Mouse (Mus musculus) macrophage (primary cell): ENCODE results near the gene Sgca. TPM values are rescaled to one million over a fixed set of nuclear protein-coding genes. Genes with fewer than 3 reads are reported as not detected.

Experiments used
- H3K27ac ChIP-seq: fragments of 350-480 bp; formaldehyde crosslinking; 2 replicates; pipeline ENCODE4 v1.9.0; 2021
- H3K36me3 ChIP-seq: fragments of 350-480 bp; formaldehyde crosslinking; 2 replicates; pipeline ENCODE4 v1.9.0; 2021; ENCODE audit errors: inconsistent target
- H3K4me3 ChIP-seq: fragments of 350-480 bp; formaldehyde crosslinking; 2 replicates; pipeline ENCODE4 v1.9.0; 2021; ENCODE audit errors: inconsistent target
- H3K79me2 ChIP-seq: fragments of 350-480 bp; formaldehyde crosslinking; 2 replicates; pipeline ENCODE4 v1.9.0; 2021; ENCODE audit errors: inconsistent target
- WGBS: methylation state at CpG from one replicate; pipeline ENCODE4 v1.1.7; 2026; ENCODE audit warnings: inconsistent platforms; ENCODE audit not compliant: missing documents; 5-methylcytosine and 5-hydroxymethylcytosine counted together
- polyA plus RNA-seq: library from polyadenylated mRNA; stranded (reverse); fragments of 250-400 nt; gene quantifications from 3 replicates; pipeline ENCODE4 v1.2.4, GENCODE M21; 2018; ENCODE audit warnings: inconsistent platforms

Sgca gene
- polyA plus RNA-seq, 1 experiment from 2014 or later: not detected

GRCm38 (mm10) chr11:94936045-94936444 lies 40.1 kb downstream of the Sgca start, which contains the start of gene Col1a1:
Gene Col1a1, plus strand, starts transcription at chr11:94936224.
- H3K79me2 ChIP-seq: no peaks in the 10 kb centered on the region
- H3K27ac ChIP-seq: no peak within 1 kb of the TSS
- WGBS: 47% methylated on average over 17 of the region's 19 CpGs
- no peak within 1 kb of the TSS for H3K4me3 ChIP-seq
- no peaks in the 10 kb centered on the region for H3K36me3 ChIP-seq

GRCm38 (mm10) chr11:94934526-94934925 lies 41.6 kb downstream of the Sgca start:
- 63% methylated on average over 7 of the region's 11 CpGs for WGBS
- Histone ChIP-seq H3K4me3 (no peak overlapping the region), H3K79me2 (no peaks in the 10 kb centered on the region), H3K36me3 (no peaks in the 10 kb centered on the region), H3K27ac (no peak overlapping the region)

DNA sequence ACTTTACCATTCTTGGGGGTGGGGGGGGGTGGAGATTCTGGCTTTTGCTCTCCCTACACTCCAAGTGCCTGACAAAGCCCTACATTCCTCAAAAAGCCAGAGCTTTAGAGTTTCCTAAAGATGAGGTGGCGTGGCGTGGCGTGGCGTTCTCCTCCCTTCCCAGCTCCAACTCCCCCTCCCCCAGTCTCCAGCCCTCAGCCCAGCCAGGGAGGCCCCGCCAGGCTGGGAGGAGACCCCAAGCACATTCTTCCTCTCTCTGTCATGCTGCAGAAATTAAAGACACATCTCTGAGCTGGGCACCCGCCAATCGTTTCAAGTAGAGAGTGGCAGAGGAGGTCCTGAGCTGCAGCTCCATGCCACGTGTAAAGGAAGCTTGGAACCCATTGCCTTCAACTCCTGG lies 42.5 kb downstream of the Sgca start:
- WGBS: 47% methylated on average over 4 of the region's 8 CpGs
- Histone ChIP-seq H3K4me3 (no peak overlapping the region), H3K27ac (no peak overlapping the region), H3K79me2 (no peaks in the 10 kb centered on the region), H3K36me3 (no peaks in the 10 kb centered on the region)

DNA sequence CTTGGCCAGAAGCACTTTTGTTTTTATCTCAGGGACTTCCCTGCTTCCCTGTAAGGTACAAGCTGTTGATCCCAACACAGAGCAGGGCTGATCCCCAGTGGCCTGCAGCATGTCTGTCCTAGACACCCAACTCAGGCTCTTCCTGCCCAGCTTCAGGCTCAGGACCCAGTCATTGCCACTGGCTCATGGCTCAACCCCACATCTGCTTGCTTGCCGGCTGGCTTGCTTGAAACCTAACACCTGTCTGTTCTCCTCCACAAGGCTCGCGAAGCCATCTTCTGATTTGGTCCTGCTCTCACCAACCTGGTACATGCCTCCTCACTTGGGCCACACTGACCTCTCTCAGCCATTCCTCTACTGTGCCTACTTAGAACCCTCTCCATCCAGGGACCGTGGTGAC lies 46.0 kb downstream of the Sgca start:
- WGBS: 85% methylated on average over 4 of the region's 4 CpGs
- Histone ChIP-seq H3K27ac (no peak overlapping the region), H3K79me2 (no peaks in the 10 kb centered on the region), H3K4me3 (no peak overlapping the region), H3K36me3 (no peaks in the 10 kb centered on the region)

DNA sequence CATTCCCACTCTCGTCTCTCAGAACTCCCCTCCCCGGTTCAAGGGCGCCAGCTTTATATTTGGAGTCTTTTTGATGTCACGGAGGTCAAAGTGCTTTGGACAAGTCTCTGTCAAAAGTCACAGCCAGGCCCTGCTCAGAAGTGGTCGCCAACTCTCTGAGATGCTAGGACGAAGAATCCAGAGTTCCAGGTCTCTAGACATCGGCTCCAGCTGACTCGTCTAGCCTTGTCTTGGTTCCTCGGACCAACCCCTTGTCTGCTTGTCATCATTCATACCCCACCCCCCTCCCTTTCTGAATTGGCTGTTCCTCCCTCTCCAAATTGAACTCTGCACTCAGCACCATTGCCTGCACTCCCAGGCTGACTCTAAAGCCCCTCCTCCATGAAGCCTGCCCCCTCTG lies 46.5 kb downstream of the Sgca start:
- Histone ChIP-seq H3K36me3 (no peaks in the 10 kb centered on the region), H3K27ac (no peak overlapping the region), H3K4me3 (no peak overlapping the region), H3K79me2 (no peaks in the 10 kb centered on the region)
- WGBS: 91% methylated on average over 9 of the region's 9 CpGs

DNA sequence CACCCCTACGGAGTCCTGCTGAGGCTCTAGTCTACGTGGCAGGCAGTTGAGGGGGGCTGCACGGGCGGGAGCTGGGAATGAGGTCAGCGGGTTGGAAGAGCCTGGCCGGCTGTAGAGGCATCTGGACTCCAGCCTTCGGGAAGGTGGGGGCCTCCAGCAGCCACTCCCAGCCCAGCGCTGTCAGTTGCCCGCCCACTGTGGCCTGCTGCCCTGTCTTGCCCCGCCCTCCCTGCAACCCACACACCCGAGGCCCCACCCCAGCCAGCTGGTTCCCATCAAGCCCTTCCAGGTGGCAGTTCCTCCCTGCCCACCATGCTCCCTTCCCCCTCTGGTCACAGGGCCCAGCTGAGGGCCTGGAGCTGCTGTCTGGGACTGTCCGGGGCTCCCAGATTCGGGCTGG lies 47.3 kb downstream of the Sgca start:
- no peak overlapping the region for H3K27ac ChIP-seq
- WGBS: 11% methylated on average over 13 of the region's 13 CpGs
- no peak overlapping the region for H3K4me3 ChIP-seq
- no peaks in the 10 kb centered on the region for H3K36me3 ChIP-seq
- no peaks in the 10 kb centered on the region for H3K79me2 ChIP-seq

GRCm38 (mm10) chr11:94927771-94928291 lies 48.3 kb downstream of the Sgca start:
- H3K27ac ChIP-seq: no peak overlapping the region
- no peak overlapping the region for H3K4me3 ChIP-seq
- no peaks in the 10 kb centered on the region for H3K36me3 ChIP-seq
- WGBS: 60% methylated on average over 5 of the region's 5 CpGs
- H3K79me2 ChIP-seq: no peaks in the 10 kb centered on the region

DNA sequence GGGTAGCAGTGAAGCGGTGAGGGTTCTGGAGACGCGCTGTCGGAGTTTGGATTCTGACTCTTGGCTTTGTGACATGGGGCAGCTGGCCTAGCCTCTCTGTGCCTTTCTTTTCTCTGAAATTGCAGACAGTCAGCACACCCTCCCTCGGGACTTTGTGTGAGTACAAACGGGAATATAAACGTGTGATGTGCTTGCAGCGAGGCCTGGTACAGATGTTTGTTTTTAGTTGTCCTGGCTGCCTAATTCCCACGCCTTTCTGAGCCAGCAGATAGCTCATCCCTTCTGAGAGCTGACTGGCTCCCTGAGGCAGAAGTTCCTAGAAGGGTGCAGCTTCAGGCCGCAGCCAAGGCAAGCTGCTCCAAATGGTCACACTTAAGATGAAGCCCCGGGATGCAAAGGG lies 49.7 kb downstream of the Sgca start:
- no peak overlapping the region for H3K27ac ChIP-seq
- no peaks in the 10 kb centered on the region for H3K36me3 ChIP-seq
- WGBS: 84% methylated on average over 11 of the region's 11 CpGs
- H3K79me2 ChIP-seq: no peaks in the 10 kb centered on the region
- no peak overlapping the region for H3K4me3 ChIP-seq

DNA sequence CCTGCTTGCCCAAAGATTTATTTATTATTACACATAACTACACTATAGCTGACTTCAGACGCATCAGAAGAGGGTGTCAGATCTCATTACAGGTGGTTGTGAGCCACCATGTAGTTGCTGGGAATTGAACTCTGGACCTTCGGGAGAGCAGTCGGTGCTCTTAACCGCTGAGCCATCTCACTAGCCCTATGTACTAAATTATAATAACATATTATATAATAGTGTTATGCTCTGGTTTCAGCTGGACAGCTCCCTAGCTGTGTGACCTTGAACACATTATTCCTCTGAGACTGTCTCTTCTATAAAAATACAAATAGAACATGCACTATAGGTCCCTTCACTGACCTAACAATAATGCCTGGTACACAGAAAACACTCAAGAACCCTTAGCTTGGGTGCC lies 51.1 kb downstream of the Sgca start:
- H3K27ac ChIP-seq: no peak overlapping the region
- no peaks in the 10 kb centered on the region for H3K79me2 ChIP-seq
- H3K36me3 ChIP-seq: no peaks in the 10 kb centered on the region
- H3K4me3 ChIP-seq: no peak overlapping the region
- WGBS: 94% methylated on average over 4 of the region's 4 CpGs

- WGBS: 43% methylated on average over 4 of the region's 6 CpGs
- H3K36me3 ChIP-seq: no peaks in the 10 kb centered on the region
- H3K79me2 ChIP-seq: no peaks in the 10 kb centered on the region
- no peak overlapping the region for H3K4me3 ChIP-seq
- H3K27ac ChIP-seq: no peak overlapping the region
Observed at GRCm38 (mm10) chr11:94920996-94921401, 55.1 kb downstream of the Sgca start.

DNA sequence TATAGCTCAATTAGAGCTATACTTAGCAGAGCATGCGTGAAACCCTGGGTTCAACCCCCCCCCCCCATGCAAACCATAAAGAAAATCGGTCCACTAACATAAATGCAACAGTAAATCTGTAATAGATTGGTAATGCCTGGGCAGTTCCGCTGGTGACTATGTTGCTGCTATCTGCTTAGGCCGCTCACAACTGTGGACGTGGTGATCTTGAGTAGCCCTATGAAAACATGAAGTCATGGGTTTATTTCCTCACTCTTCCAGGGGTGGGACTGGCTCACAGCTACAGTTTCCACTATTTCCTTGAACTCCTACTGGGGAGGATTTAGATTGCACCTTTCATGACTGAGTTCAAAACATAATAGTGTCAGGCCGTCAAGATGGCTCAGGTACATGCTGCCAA lies 58.4 kb downstream of the Sgca start:
- H3K79me2 ChIP-seq: no peaks in the 10 kb centered on the region
- WGBS: 82% methylated on average over 6 of the region's 6 CpGs
- no peak overlapping the region for H3K27ac ChIP-seq
- no peaks in the 10 kb centered on the region for H3K36me3 ChIP-seq
- H3K4me3 ChIP-seq: no peak overlapping the region

- Histone ChIP-seq H3K79me2 (no peaks in the 10 kb centered on the region), H3K4me3 (no peak overlapping the region), H3K27ac (no peak overlapping the region), H3K36me3 (no peaks in the 10 kb centered on the region)
- 59% methylated on average over 4 of the region's 4 CpGs for WGBS
Observed at GRCm38 (mm10) chr11:94916477-94916876, 59.6 kb downstream of the Sgca start.

- Histone ChIP-seq H3K79me2 (no peaks in the 10 kb centered on the region), H3K27ac (no peak overlapping the region), H3K4me3 (no peak overlapping the region), H3K36me3 (no peaks in the 10 kb centered on the region)
- WGBS: 65% methylated on average over 9 of the region's 16 CpGs
Observed at GRCm38 (mm10) chr11:94915675-94916403, 60.3 kb downstream of the Sgca start.

DNA sequence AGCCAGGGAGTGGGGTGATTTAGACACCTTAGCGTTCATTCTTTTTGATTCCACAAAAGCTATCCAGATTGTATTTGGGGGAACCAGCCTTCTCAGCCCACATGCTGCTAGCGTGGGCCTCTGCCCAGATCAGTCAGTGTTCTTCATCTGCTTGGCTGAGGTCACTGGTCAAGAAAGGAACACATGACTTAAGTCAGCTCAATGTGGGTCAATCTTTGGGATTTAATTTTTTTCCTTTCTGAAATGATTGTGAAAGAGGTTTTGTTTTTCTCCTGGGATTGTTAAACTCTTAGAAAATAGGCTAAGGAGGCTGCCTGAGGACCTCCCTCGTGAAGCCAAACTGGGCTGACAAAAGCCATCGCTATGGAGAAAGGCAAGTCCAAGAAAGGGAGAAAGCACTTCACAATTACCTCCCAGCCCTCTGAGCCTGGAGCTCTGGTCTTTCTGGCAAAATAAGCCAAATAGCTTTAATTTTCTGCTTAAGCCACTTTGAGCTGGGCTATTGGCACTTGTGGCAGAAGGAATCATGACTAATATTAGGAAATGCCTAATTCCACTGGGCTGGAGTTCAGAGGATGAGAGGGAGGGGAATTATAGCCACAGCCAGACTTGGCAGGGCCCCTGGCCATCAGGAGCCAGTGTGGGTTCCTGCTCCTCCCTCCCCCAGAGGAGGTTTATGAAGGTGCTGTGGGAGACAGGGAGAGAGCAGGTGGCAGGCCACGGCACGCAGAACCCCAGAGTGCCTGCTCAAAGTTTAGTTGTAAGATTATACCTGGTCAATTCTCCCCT lies 62.6 kb downstream of the Sgca start:
- 80% methylated on average over 6 of the region's 6 CpGs for WGBS
- H3K36me3 ChIP-seq: no peaks in the 10 kb centered on the region
- no peak overlapping the region for H3K27ac ChIP-seq
- H3K79me2 ChIP-seq: no peaks in the 10 kb centered on the region
- H3K4me3 ChIP-seq: no peak overlapping the region
